Mouse (Mus musculus) limb, embryonic 11.5 days (tissue): Measurements from ENCODE around the gene Carmil3. TPM values are rescaled to one million over a fixed set of nuclear protein-coding genes. Genes with fewer than 3 reads are reported as not detected.

Experiments
- ATAC-seq: fragments of 200-750 bp; cut with Nextera tagmentation; 2 replicates; pipeline ENCODE4 v1.8.0; 2017; ENCODE audit warnings: low read depth; ENCODE audit not compliant: insufficient number of reproducible peaks, low FRiP score, low TSS enrichment
- DNase-seq: peaks from one replicate; pipeline ENCODE4 v3.0.0-alpha.2; 2015; ENCODE audit warnings: low spot score
- H3K27ac ChIP-seq: fragments of 300-500 bp; sonication (generic); replicated peaks from 2 replicates; pipeline ENCODE4 v1.5.1; 2014; ENCODE audit warnings: low read depth, mild to moderate bottlenecking, low read length
- H3K27me3 ChIP-seq: fragments of 300-500 bp; sonication (generic); 2 replicates; pipeline ENCODE4 v1.6.1; 2014; ENCODE audit warnings: mild to moderate bottlenecking, low read length, mixed read lengths; ENCODE audit not compliant: control insufficient read depth, insufficient read depth
- H3K36me3 ChIP-seq: fragments of 300-500 bp; sonication (generic); 2 replicates; pipeline ENCODE4 v1.6.1; 2014; ENCODE audit warnings: mild to moderate bottlenecking, low read length, moderate library complexity, mixed read lengths; ENCODE audit not compliant: control insufficient read depth, insufficient read depth
- H3K4me1 ChIP-seq: fragments of 300-500 bp; sonication (generic); 2 replicates; pipeline ENCODE4 v1.6.1; 2014; ENCODE audit warnings: low read length, mixed read lengths; ENCODE audit not compliant: control insufficient read depth, insufficient read depth
- H3K4me2 ChIP-seq: fragments of 300-500 bp; sonication (generic); 2 replicates; pipeline ENCODE4 v1.6.1; 2014; ENCODE audit warnings: low read depth, mild to moderate bottlenecking, moderate library complexity; ENCODE audit not compliant: severe bottlenecking
- H3K4me3 ChIP-seq: fragments of 300-500 bp; sonication (generic); 2 replicates; pipeline ENCODE4 v1.5.1; 2014; ENCODE audit warnings: low read depth, low read length
- H3K9ac ChIP-seq: fragments of 300-500 bp; sonication (generic); 2 replicates; pipeline ENCODE4 v1.6.1; 2014; ENCODE audit warnings: mild to moderate bottlenecking, low read length
- H3K9me3 ChIP-seq: fragments of 300-500 bp; sonication (generic); 2 replicates; pipeline ENCODE4 v1.6.1; 2016; ENCODE audit warnings: low read length; ENCODE audit not compliant: control insufficient read depth
- WGBS: fragments of 180-500 bp; shearing (Covaris S2); extraction: QIAGEN DNeasy Blood & Tissue Kit; methylation state at CpG from one replicate; pipeline ENCODE4 v1.1.7; 2014; 5-methylcytosine and 5-hydroxymethylcytosine counted together
- polyA plus RNA-seq: library from polyadenylated mRNA; unstranded; fragments of >200 nt; fragmentation: Nextera tagmentation; extraction: Ambion mirVana; gene quantifications from 2 replicates; pipeline ENCODE4 v1.2.1, GENCODE M21; 2014

Gene Carmil3
- polyA plus RNA-seq = 3.0 and 3.7 TPM in 2 replicates

DNA sequence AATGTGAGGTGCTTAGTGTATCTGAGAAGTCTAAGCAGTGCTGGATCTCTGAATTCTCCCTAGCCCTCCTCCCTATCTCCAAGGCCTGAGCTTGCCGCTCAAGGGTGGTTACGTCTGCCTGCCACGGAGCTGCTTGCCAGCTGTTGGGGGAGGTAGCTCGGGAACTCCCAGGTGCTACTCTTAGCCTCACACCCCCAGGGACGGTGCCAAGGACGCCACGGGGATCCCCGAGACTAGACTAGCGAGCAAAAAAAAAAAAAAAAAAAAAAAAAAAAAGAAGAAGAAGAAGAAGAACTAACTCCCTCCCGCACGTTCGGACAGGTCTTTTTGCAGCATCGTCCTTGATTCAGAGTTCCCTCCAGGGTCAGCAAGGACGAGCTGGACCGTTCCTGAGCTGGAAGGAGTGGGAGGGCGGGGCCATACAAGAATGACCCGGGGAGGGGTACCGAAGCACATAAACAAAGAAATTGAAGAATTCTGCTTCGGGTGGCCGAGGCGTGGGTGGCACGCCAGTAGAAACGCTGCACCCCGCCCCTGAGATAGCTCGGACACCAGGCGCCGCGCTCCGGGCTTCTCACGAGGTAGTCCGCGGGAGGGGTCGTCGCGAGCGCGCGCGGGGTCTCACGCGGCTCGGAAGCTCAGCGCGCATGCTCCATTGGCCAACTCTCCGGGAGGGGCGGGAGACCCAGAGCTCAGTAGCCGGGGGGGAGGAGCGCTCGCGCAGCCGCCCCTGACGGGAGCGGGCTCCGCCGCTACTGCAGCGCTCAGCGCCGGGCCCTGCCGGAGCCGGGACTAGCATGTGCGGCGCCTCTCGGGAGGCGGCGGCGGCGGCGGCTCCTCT lies at the start of gene Carmil3:
Gene Carmil3, plus strand, starts transcription at position 291 of the 841 bp plus-strand sequence.
- peak; percentile 81 for DNase-seq
- no peak within 1 kb of the TSS; the same call in 1 of the 2 replicates for H3K27ac ChIP-seq
- H3K4me2 ChIP-seq = peak within 1 kb of the TSS; percentile 97
- peak; percentile 71 for ATAC-seq
- H3K36me3 ChIP-seq = no peaks in the 10 kb centered on the region
- H3K4me1 ChIP-seq = peaks cover 3% of the 10 kb centered on the region; the same call in 1 of the 2 replicates
- under 1% methylated on average over 52 of the region's 68 CpGs for WGBS
- H3K9ac ChIP-seq = peak within 1 kb of the TSS; percentile 72
- no peaks in the 10 kb centered on the region for H3K9me3 ChIP-seq
- H3K27me3 ChIP-seq = no peaks in the 10 kb centered on the region
- H3K4me3 ChIP-seq = peak within 1 kb of the TSS; percentile 67

DNA sequence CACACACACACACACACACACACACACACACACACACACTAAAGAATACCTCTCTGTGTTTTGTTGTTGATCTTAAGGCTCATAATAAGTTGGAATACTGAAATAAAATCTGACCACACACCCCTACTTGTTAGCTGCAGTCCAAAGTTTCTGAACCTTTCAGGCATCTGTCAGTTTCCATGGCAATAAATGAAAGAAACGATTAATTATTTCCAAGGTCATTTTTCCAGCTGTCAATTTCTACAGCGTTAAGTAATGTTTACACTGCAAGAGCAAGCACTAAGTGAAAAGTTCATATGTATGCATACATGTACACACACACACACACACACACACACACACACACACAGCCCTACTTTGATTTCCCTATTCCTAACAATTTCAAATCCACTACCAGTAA lies 32.8 kb upstream of the Carmil3 start:
- Histone ChIP-seq H3K4me2 (no peak overlapping the region), H3K4me3 (no peak overlapping the region), H3K9ac (no peak overlapping the region), H3K9me3 (no peaks in the 10 kb centered on the region), H3K4me1 (no peaks in the 10 kb centered on the region), H3K27ac (no peak overlapping the region), H3K27me3 (no peaks in the 10 kb centered on the region), H3K36me3 (no peaks in the 10 kb centered on the region)
- DNase-seq (no peak), ATAC-seq (no peak)
- WGBS = 81% methylated on average over 2 of the region's 2 CpGs

DNA sequence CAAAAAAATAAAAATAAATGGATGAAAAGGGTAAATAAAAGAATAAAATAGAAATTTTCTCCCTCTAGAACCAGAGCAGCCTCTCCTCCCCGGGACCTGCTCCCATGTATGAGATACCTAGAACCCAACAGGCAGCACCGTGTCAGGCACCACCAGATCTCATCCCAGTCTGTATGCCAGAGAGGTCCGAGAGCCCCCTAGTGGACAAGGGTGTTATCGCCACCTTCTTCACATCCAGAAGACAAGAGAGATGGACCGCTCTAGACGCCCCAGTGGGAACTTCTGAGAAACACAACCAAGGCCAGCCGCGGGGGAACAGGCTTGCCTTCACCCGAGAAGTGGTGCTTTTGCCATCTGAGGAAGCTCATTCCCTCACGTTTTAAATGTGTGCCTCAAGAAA lies 32.2 kb upstream of the Carmil3 start:
- DNase-seq (peak; percentile 72), ATAC-seq (no peak)

DNA sequence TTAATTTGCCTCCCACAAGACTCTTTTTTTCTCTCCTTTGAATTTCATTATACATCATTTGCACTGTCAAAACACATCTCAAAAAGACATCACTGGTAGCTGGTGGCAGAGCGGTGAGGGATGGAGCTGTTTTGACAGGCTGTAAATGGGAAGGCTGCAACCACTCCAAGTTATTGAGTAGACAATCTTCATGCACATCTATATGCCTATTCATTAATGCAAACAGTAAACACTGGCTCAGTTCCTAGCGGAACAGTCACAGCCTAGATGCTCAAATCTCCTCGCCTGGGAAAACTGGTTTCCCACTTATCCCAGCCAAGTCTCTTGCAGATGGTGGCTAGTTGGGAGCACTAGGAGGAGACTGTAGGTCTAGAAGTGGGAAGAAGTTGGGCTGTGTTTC lies 31.7 kb upstream of the Carmil3 start:
- Histone ChIP-seq H3K36me3 (no peaks in the 10 kb centered on the region), H3K9ac (no peak overlapping the region), H3K4me1 (no peaks in the 10 kb centered on the region), H3K4me3 (no peak overlapping the region), H3K4me2 (no peak overlapping the region), H3K27me3 (no peaks in the 10 kb centered on the region), H3K9me3 (no peaks in the 10 kb centered on the region), H3K27ac (no peak overlapping the region)
- WGBS = 89% methylated on average over 3 of the region's 3 CpGs
- ATAC-seq = no peak
- no peak for DNase-seq

More for the DNA sequence above, 32.2 kb upstream of the Carmil3 start:
- Histone ChIP-seq H3K4me2 (no peak overlapping the region), H3K9me3 (no peaks in the 10 kb centered on the region), H3K4me3 (no peak overlapping the region), H3K27ac (no peak overlapping the region), H3K27me3 (no peaks in the 10 kb centered on the region), H3K4me1 (no peaks in the 10 kb centered on the region), H3K9ac (no peak overlapping the region), H3K36me3 (no peaks in the 10 kb centered on the region)
- 28% methylated on average over 10 of the region's 10 CpGs for WGBS

DNA sequence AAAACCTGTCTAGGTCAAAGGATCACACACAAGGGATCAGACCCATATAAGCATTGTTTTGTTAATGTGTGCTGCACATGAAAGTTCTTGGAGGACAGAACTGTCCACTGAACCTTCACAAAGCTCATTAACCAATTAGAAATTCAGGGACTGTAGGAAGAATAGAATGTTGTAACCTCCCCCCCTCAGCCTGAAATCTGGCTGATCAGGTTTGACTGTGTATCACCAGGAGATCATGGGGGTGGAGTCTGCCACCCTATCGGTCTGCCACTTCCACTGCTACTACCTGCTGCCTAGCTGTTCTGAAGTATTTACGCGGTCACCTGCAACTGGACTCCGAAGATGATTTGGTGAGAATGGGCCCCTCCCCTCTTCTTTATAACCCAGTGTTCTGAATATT lies 30.7 kb upstream of the Carmil3 start:
- no peak overlapping the region for H3K9ac ChIP-seq
- no peaks in the 10 kb centered on the region for H3K36me3 ChIP-seq
- H3K4me3 ChIP-seq = no peak overlapping the region
- no peak overlapping the region for H3K4me2 ChIP-seq
- WGBS = 56% methylated on average over 4 of the region's 4 CpGs
- H3K9me3 ChIP-seq = no peaks in the 10 kb centered on the region
- H3K27me3 ChIP-seq = no peaks in the 10 kb centered on the region
- DNase-seq (no peak), ATAC-seq (no peak)
- H3K4me1 ChIP-seq = no peaks in the 10 kb centered on the region
- H3K27ac ChIP-seq = no peak overlapping the region

DNA sequence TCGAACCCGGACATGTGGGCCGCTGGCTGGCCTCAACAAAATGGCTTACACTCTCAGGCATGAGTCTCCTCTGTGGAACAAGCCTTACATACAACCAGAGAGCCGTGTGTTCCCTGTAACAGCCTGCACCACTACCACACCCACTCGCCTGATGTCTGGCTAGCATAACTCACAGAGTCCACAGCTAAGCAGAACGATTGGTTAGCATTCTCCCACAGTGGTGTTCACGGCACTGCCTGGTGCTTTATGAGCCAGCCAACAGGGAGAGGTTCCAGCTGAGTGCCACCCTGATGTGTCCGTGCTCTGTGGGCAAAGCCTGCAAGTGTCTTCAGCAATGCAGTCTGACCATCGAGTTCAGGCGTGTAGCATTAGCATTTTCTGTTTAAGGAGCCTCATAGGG lies 30.2 kb upstream of the Carmil3 start:
- ATAC-seq (no peak), DNase-seq (no peak)
- no peak overlapping the region for H3K4me2 ChIP-seq
- no peaks in the 10 kb centered on the region for H3K36me3 ChIP-seq
- 71% methylated on average over 10 of the region's 10 CpGs for WGBS
- no peaks in the 10 kb centered on the region for H3K4me1 ChIP-seq
- no peak overlapping the region for H3K27ac ChIP-seq
- H3K9me3 ChIP-seq = no peaks in the 10 kb centered on the region
- no peak overlapping the region for H3K4me3 ChIP-seq
- no peak overlapping the region for H3K9ac ChIP-seq
- no peaks in the 10 kb centered on the region for H3K27me3 ChIP-seq

DNA sequence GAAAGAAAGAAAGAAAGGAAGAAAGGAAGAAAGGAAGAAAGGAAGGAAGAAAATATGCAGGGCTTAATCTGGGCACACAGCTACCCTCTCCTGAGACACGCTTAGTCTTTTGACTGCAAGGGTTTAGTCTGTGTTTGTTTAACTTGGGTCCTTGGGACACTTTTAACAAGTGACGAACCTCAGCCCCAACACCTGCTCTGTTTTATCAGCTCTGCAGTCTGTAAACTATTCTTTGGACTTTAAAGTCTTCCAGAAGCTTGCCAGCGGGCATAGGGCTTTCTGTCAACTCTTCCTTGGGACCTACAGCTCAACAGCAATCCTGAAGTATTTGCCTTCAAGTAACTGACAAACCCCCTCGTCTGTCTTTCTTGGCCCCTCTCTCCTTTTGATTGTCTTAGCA lies 28.7 kb upstream of the Carmil3 start:
- Histone ChIP-seq H3K4me2 (no peak overlapping the region), H3K9me3 (no peaks in the 10 kb centered on the region), H3K9ac (no peak overlapping the region), H3K4me1 (no peaks in the 10 kb centered on the region), H3K27ac (no peak overlapping the region), H3K36me3 (no peaks in the 10 kb centered on the region), H3K4me3 (no peak overlapping the region), H3K27me3 (no peaks in the 10 kb centered on the region)
- DNase-seq = no peak
- WGBS = 29% methylated on average over 4 of the region's 4 CpGs
- ATAC-seq = no peak

GRCm38 (mm10) chr14:55466481-55466880 lies 24.0 kb upstream of the Carmil3 start:
- Histone ChIP-seq H3K27ac (no peak overlapping the region), H3K27me3 (no peaks in the 10 kb centered on the region), H3K9ac (no peak overlapping the region), H3K4me1 (no peaks in the 10 kb centered on the region), H3K4me2 (no peak overlapping the region), H3K36me3 (no peaks in the 10 kb centered on the region), H3K4me3 (no peak overlapping the region), H3K9me3 (no peaks in the 10 kb centered on the region)
- DNase-seq = no peak
- no peak for ATAC-seq
- WGBS = 75% methylated on average over 4 of the region's 4 CpGs
